Comparison of ENCODE assay signal across 9 mouse cellular contexts in genomic region chr14:25476453-25476852, GRCm38 (mm10). TPM values are rescaled to one million over a fixed set of nuclear protein-coding genes. Genes with fewer than 3 reads are reported as not detected.
DNase-seq lines count a peak whose midpoint lies in the region; ATAC-seq and TF ChIP-seq lines count a peak whose summit lies in the region.
"Had no signal": no experiment of that assay in that cellular context is flagged by ENCODE, and none has a peak within 500 bp of the region (broad histone marks: within the 10 kb centered on the region; RNA-seq: fewer than 3 reads in every experiment).

No protein-coding gene starts in this region.

- 71% methylated on average over 3 of the region's 3 CpGs for WGBS in heart, adult 2 months
- 70% methylated on average over 3 of the region's 3 CpGs for WGBS in lung, embryonic 14.5 days

- peaks cover 10% of the 10 kb centered on the region for H3K79me2 ChIP-seq in heart, adult 2 months (replicated peaks; ENCODE audit: control insufficient read depth, insufficient read depth, low read length)
- peaks cover 98% of the 10 kb centered on the region for H3K79me2 ChIP-seq in C2C12 (ENCODE audit: control insufficient read depth, insufficient read depth)

- no peak for ATAC-seq in lung, embryonic 14.5 days (ENCODE audit: insufficient read depth)

- H3K79me3 ChIP-seq in C2C12 (ENCODE audit: low read depth) = peaks cover 90% of the 10 kb centered on the region

- H3K27ac ChIP-seq in heart, adult 2 months = peak overlapping the region; percentile 73
- peak overlapping the region; percentile 46; the same call in 1 of the 2 replicates for H3K27ac ChIP-seq in lung, embryonic 14.5 days (ENCODE audit: low read depth)
- H3K27ac ChIP-seq: limb, embryonic 13.5 days had no signal

- DNase-seq in heart, adult 2 months = no peak
- DNase-seq in heart, postnatal 14 days = no peak
- peak; percentile 75 to 81 for DNase-seq in cerebellum, postnatal 25 days
- DNase-seq in lung, embryonic 14.5 days = no peak
- DNase-seq in right cerebral cortex, postnatal 4 days = no peak
- no peak for DNase-seq in layer of hippocampus, adult 18-20 months (ENCODE audit: low spot score in 2 of 2)
- no peak for DNase-seq in ovary, postnatal 14 days (ENCODE audit: low spot score)

- no peak overlapping the region for H3K4me2 ChIP-seq in lung, embryonic 14.5 days
- H3K4me2 ChIP-seq: limb, embryonic 13.5 days had no signal

- no peak for TF ChIP-seq POLR2A in heart, adult 2 months (IDR thresholded peaks at IDR 0.05; ENCODE audit: insufficient read depth, low read depth, low read length)

- no peak for TF ChIP-seq CTCF in heart, adult 2 months (IDR thresholded peaks at IDR 0.05)
- no peak for TF ChIP-seq CTCF in C2C12 (IDR thresholded peaks at IDR 0.05; ENCODE audit: control insufficient read depth, insufficient read depth, insufficient read length)
- TF ChIP-seq CTCF in lung, embryonic 14.5 days (IDR thresholded peaks at IDR 0.05; ENCODE audit: low read depth) = no peak

- intact Hi-C loops in heart, adult 2 months (cut with DNase I) = no loop called here
- intact Hi-C loops in heart, postnatal 14 days (cut with DNase I) = no loop called here

- no peak overlapping the region for H3K9ac ChIP-seq in heart, adult 2 months (ENCODE audit: low read depth, low read length)
- H3K9ac ChIP-seq in lung, embryonic 14.5 days = no peak overlapping the region

- H3ac ChIP-seq in C2C12 (ENCODE audit: control insufficient read depth, insufficient read length, low read depth) = peak overlapping the region; percentile 27

- no peaks in the 10 kb centered on the region for H3K27me3 ChIP-seq in heart, adult 2 months (ENCODE audit: control insufficient read depth, insufficient read depth, low read length)
- H3K27me3 ChIP-seq in C2C12 (ENCODE audit: control insufficient read depth, insufficient read depth, insufficient read length) = no peaks in the 10 kb centered on the region
- H3K27me3 ChIP-seq in lung, embryonic 14.5 days (ENCODE audit: insufficient read depth, low read length) = no peaks in the 10 kb centered on the region
- H3K27me3 ChIP-seq: limb, embryonic 13.5 days had no signal

- peaks cover 7% of the 10 kb centered on the region; the same call in 1 of the 2 replicates for H3K36me3 ChIP-seq in heart, adult 2 months (ENCODE audit: control insufficient read depth, insufficient read depth, low read length)
- peaks cover 9% of the 10 kb centered on the region for H3K36me3 ChIP-seq in C2C12 (ENCODE audit: control insufficient read depth, insufficient read depth)
- H3K36me3 ChIP-seq in lung, embryonic 14.5 days (ENCODE audit: insufficient read depth) = 0 out of 2 replicates have a peak, but pooled peaks cover 8% of the 10 kb centered on the region

- H3K4me3 ChIP-seq in heart, adult 2 months = no peak overlapping the region
- no peak overlapping the region for H3K4me3 ChIP-seq in C2C12 (ENCODE audit: insufficient read depth, poor library complexity, severe bottlenecking)
- H3K4me3 ChIP-seq in lung, embryonic 14.5 days (ENCODE audit: low read depth, low read length) = no peak overlapping the region
- H3K4me3 ChIP-seq: limb, embryonic 13.5 days had no signal

- H3K4me1 ChIP-seq in heart, adult 2 months (ENCODE audit: control insufficient read depth, insufficient read depth, low read length) = peaks cover 73% of the 10 kb centered on the region
- peaks cover 49% of the 10 kb centered on the region for H3K4me1 ChIP-seq in lung, embryonic 14.5 days (ENCODE audit: insufficient read depth)

- TF ChIP-seq EP300 in heart, adult 2 months (IDR thresholded peaks at IDR 0.05; ENCODE audit: insufficient read depth, low read depth, low read length) = no peak

- H3K9me3 ChIP-seq in lung, embryonic 14.5 days (ENCODE audit: low read depth, low read length) = no peaks in the 10 kb centered on the region
- H3K9me3 ChIP-seq: limb, embryonic 13.5 days had no signal

TF ChIP-seq in C2C12, 6 proteins besides CTCF, POLR2A, EP300 and RAD21:
- no peak for TF ChIP-seq FOSL1 (IDR thresholded peaks at IDR 0.05; ENCODE audit: insufficient read depth, low read length, poor library complexity, severe bottlenecking)
- TF ChIP-seq MAX (IDR thresholded peaks at IDR 0.05) = no peak
- TF ChIP-seq CEBPB (IDR thresholded peaks at IDR 0.05; ENCODE audit: low read depth) = no peak
- no peak for TF ChIP-seq USF1 (IDR thresholded peaks at IDR 0.05; ENCODE audit: low read depth)
- TF ChIP-seq MYOD1 (IDR thresholded peaks at IDR 0.05; ENCODE audit: control insufficient read depth, insufficient read length, low read depth) = no peak
- TF ChIP-seq MYOG (IDR thresholded peaks at IDR 0.05; ENCODE audit: control insufficient read depth, extremely low read depth, insufficient read length) = no peak

RNA-seq across cellular contexts. Expression of gene Zmiz1, which starts 17.5 kb away (rescaled TPM):
- 10 to 100 TPM; 40.7 to 42.0 TPM for total RNA-seq in heart, adult 2 months (2021)
- 21.8 and 27.1 TPM in 2 replicates for polyA plus RNA-seq in heart, adult 2 months (2012; rRNA removed)
- 10 to 100 TPM; 53.9 to 59.4 TPM for total RNA-seq in heart, postnatal 14 days (2021)
- polyA plus RNA-seq in C2C12 (2012; fragmentation: generic; extraction: Trizol) = 27.3 TPM
- 33.5 TPM in 2 replicates for polyA plus RNA-seq in lung, embryonic 14.5 days (2014; fragmentation: Nextera tagmentation; extraction: Ambion mirVana)
- 10 to 100 TPM; 86.3 to 88.2 TPM for total RNA-seq in layer of hippocampus, adult 18-20 months (2021)

Comparison
In these comparisons a context has a peak if more than half of its experiments do, and no peak if none do; other contexts are left out.
1. DNase-seq: peak in cerebellum, postnatal 25 days (2 of 2); none in heart, adult 2 months (0 of 2), heart, postnatal 14 days (0 of 2), lung, embryonic 14.5 days (single experiment), right cerebral cortex, postnatal 4 days (single experiment), layer of hippocampus, adult 18-20 months (0 of 2) and ovary, postnatal 14 days (single experiment).